Mouse (Mus musculus) ES-E14 (cell line): ENCODE data around the gene Tut7.
A peak's percentile ranks its signal among the peaks of the same experiment; 100 is the strongest.

Experiments used
- HCFC1 ChIP-seq: IDR thresholded peaks from 2 replicates; pipeline ENCODE4 v1.6.1; 2012; ENCODE audit warnings: low read length, inconsistent platforms, borderline replicate concordance; ENCODE audit not compliant: insufficient read depth
- MAFK ChIP-seq: IDR thresholded peaks from 2 replicates; pipeline ENCODE4 v1.6.1; 2014; ENCODE audit warnings: mild to moderate bottlenecking, low read depth, low read length, inconsistent platforms; ENCODE audit not compliant: insufficient read depth
- ZC3H11A ChIP-seq: IDR thresholded peaks from 2 replicates; pipeline ENCODE4 v1.6.1; 2012; ENCODE audit warnings: low read depth, mild to moderate bottlenecking, inconsistent platforms, low read length, borderline replicate concordance

- TF ChIP-seq ZC3H11A (peak; percentile 94; the same call in 1 of the 2 replicates), MAFK (no peak), HCFC1 (no peak)
These were observed 94.4 kb downstream of the Tut7 start for GRCm38 (mm10) chr13:59728378-59729093.
